Mouse (Mus musculus): ENCODE measurements around the gene Gm10518. TPM values are rescaled to one million over a fixed set of nuclear protein-coding genes. Genes with fewer than 3 reads are reported as not detected.
"Not testable (repeated sequence)": the region's sequence is repeated elsewhere in the genome, so short reads cannot be mapped to it uniquely, and the experiment has no call there.

Gm10518 gene
- total RNA-seq (2021): not detected
- long read RNA-seq, experiment 1: 0 reads
- long read RNA-seq, experiment 2: 0 reads

- DNase-seq (ENCODE audit: low spot score in 2 of 2): peak; percentile 62 to 65
Observed at GRCm38 (mm10) chr1:179802610-179803512, at the start of gene Gm10518. TSS of gene Gm10518 (plus strand) at chr1:179803376.

GRCm38 (mm10) chr1:179756477-179756876 is 46.7 kb upstream of the Gm10518 start:
- DNase-seq (ENCODE audit: low spot score in 2 of 2): no peak

- no peak for DNase-seq (ENCODE audit: low spot score in 2 of 2)
Observed at GRCm38 (mm10) chr1:179760086-179760485, 43.1 kb upstream of the Gm10518 start.

- DNase-seq (ENCODE audit: low spot score in 2 of 2): no peak
Observed at GRCm38 (mm10) chr1:179760553-179760952, 42.6 kb upstream of the Gm10518 start.

- DNase-seq (ENCODE audit: low spot score in 2 of 2): no peak
Observed at GRCm38 (mm10) chr1:179776831-179777230, 26.3 kb upstream of the Gm10518 start.

- no peak for DNase-seq (ENCODE audit: low spot score in 2 of 2)
Observed at GRCm38 (mm10) chr1:179784098-179784497, 19.1 kb upstream of the Gm10518 start.

- no peak for DNase-seq (ENCODE audit: low spot score in 2 of 2)
Observed at GRCm38 (mm10) chr1:179785502-179785901, 17.7 kb upstream of the Gm10518 start.

- DNase-seq (ENCODE audit: low spot score in 2 of 2): no peak
Observed at GRCm38 (mm10) chr1:179787281-179787680, 15.9 kb upstream of the Gm10518 start.

GRCm38 (mm10) chr1:179798794-179799193 is 4.4 kb upstream of the Gm10518 start:
- DNase-seq (ENCODE audit: low spot score in 2 of 2): no peak

GRCm38 (mm10) chr1:179803513-179804139 is 450 bp downstream of the Gm10518 start, which contains the start of gene Ahctf1:
TSS of gene Ahctf1 (minus strand) at chr1:179803680.
- peak; percentile 97 to 98 for DNase-seq (ENCODE audit: low spot score in 2 of 2)

GRCm38 (mm10) chr1:179804140-179804881 is 1.1 kb downstream of the Gm10518 start:
- DNase-seq (ENCODE audit: low spot score in 2 of 2): no peak

- DNase-seq (ENCODE audit: low spot score in 2 of 2): no peak
Observed at GRCm38 (mm10) chr1:179805751-179806150, 2.6 kb downstream of the Gm10518 start.

GRCm38 (mm10) chr1:179807468-179807867 is 4.3 kb downstream of the Gm10518 start:
- DNase-seq (ENCODE audit: low spot score in 2 of 2): no peak

- no peak for DNase-seq (ENCODE audit: low spot score in 2 of 2)
Observed at GRCm38 (mm10) chr1:179808300-179808699, 5.1 kb downstream of the Gm10518 start.

GRCm38 (mm10) chr1:179813385-179813784 is 10.2 kb downstream of the Gm10518 start:
- DNase-seq (ENCODE audit: low spot score in 2 of 2): no peak

GRCm38 (mm10) chr1:179814616-179815015 is 11.4 kb downstream of the Gm10518 start:
- DNase-seq (ENCODE audit: low spot score in 2 of 2): no peak

- DNase-seq (ENCODE audit: low spot score in 2 of 2): not testable (repeated sequence)
Observed at GRCm38 (mm10) chr1:179818490-179819278, 15.5 kb downstream of the Gm10518 start.

GRCm38 (mm10) chr1:179824549-179824948 is 21.4 kb downstream of the Gm10518 start:
- DNase-seq (ENCODE audit: low spot score in 2 of 2): no peak

- DNase-seq (ENCODE audit: low spot score in 2 of 2): no peak
Observed at GRCm38 (mm10) chr1:179828051-179828450, 24.9 kb downstream of the Gm10518 start.

- no peak for DNase-seq (ENCODE audit: low spot score in 2 of 2)
Observed at GRCm38 (mm10) chr1:179828900-179829299, 25.7 kb downstream of the Gm10518 start.

Data from adrenal gland, adult 18-20 months (tissue).